Mouse (Mus musculus) spleen, adult 12 weeks (tissue): ENCODE data around the gene Daam2.

Experiments used
- DNase-seq: peaks from one replicate; pipeline ENCODE4 v3.0.0; 2022; ENCODE audit warnings: low spot score

The Daam2 gene

GRCm38 (mm10) chr17:49531661-49532060 lies 32.5 kb downstream of the Daam2 start:
- DNase-seq: no peak

- no peak for DNase-seq
Observed at GRCm38 (mm10) chr17:49530215-49530614, 33.9 kb downstream of the Daam2 start.

- no peak for DNase-seq
Observed at GRCm38 (mm10) chr17:49528503-49529205, 35.5 kb downstream of the Daam2 start.

GRCm38 (mm10) chr17:49528033-49528432 lies 36.1 kb downstream of the Daam2 start:
- no peak for DNase-seq

- DNase-seq: no peak
Observed at GRCm38 (mm10) chr17:49526566-49526965, 37.6 kb downstream of the Daam2 start.

GRCm38 (mm10) chr17:49525911-49526310 lies 38.2 kb downstream of the Daam2 start:
- DNase-seq: no peak

- no peak for DNase-seq
Observed at GRCm38 (mm10) chr17:49524584-49524983, 39.6 kb downstream of the Daam2 start.

GRCm38 (mm10) chr17:49522435-49522834 lies 41.7 kb downstream of the Daam2 start:
- DNase-seq: no peak

- DNase-seq: no peak
Observed at GRCm38 (mm10) chr17:49522002-49522401, 42.1 kb downstream of the Daam2 start.

- DNase-seq: no peak
Observed at GRCm38 (mm10) chr17:49520674-49521073, 43.5 kb downstream of the Daam2 start.

GRCm38 (mm10) chr17:49519576-49520247 lies 44.4 kb downstream of the Daam2 start:
- DNase-seq: no peak

GRCm38 (mm10) chr17:49517091-49517490 lies 47.1 kb downstream of the Daam2 start:
- DNase-seq: no peak

GRCm38 (mm10) chr17:49515678-49516077 lies 48.5 kb downstream of the Daam2 start:
- no peak for DNase-seq

- no peak for DNase-seq
Observed at GRCm38 (mm10) chr17:49515141-49515540, 49.0 kb downstream of the Daam2 start.

GRCm38 (mm10) chr17:49512671-49513085 lies 51.5 kb downstream of the Daam2 start:
- no peak for DNase-seq

- DNase-seq: no peak
Observed at GRCm38 (mm10) chr17:49509431-49509830, 54.7 kb downstream of the Daam2 start.

- DNase-seq: no peak
Observed at GRCm38 (mm10) chr17:49503246-49503900, 60.8 kb downstream of the Daam2 start.

- DNase-seq: no peak
Observed at GRCm38 (mm10) chr17:49500234-49500633, 63.9 kb downstream of the Daam2 start.

- no peak for DNase-seq
Observed at GRCm38 (mm10) chr17:49499635-49500034, 64.5 kb downstream of the Daam2 start.

GRCm38 (mm10) chr17:49498169-49498568 lies 66.0 kb downstream of the Daam2 start:
- no peak for DNase-seq

- no peak for DNase-seq
Observed at GRCm38 (mm10) chr17:49493276-49493675, 70.9 kb downstream of the Daam2 start.

- no peak for DNase-seq
Observed at GRCm38 (mm10) chr17:49489098-49489497, 75.0 kb downstream of the Daam2 start.

GRCm38 (mm10) chr17:49484435-49484834 lies 79.7 kb downstream of the Daam2 start:
- DNase-seq: no peak
